Mouse (Mus musculus) erythroblast, embryonic 14.5 days (primary cell): ENCODE results near the gene 9930104L06Rik. TPM values are rescaled to one million over a fixed set of nuclear protein-coding genes. Genes with fewer than 3 reads are reported as not detected.

ENCODE experiments used
- H3K27me3 ChIP-seq: 2 replicates; pipeline ENCODE4 v1.6.1; 2012; ENCODE audit warnings: inconsistent platforms; ENCODE audit not compliant: control insufficient read depth
- H3K36me3 ChIP-seq: 2 replicates; pipeline ENCODE4 v1.6.1; 2012; ENCODE audit warnings: mild to moderate bottlenecking, inconsistent platforms; ENCODE audit not compliant: control insufficient read depth
- H3K4me1 ChIP-seq: 2 replicates; pipeline ENCODE4 v1.6.1; 2012; ENCODE audit warnings: inconsistent platforms; ENCODE audit not compliant: control insufficient read depth
- H3K4me3 ChIP-seq: replicated peaks from 2 replicates; pipeline ENCODE3; 2012; ENCODE audit warnings: moderate library complexity, mild to moderate bottlenecking, inconsistent platforms
- H3K9me3 ChIP-seq: 2 replicates; pipeline ENCODE4 v1.6.1; 2012; ENCODE audit warnings: low read length, inconsistent platforms, mixed read lengths; ENCODE audit not compliant: control insufficient read depth
- GATA1 ChIP-seq: IDR thresholded peaks from 2 replicates; pipeline ENCODE4 v1.6.1; 2012; ENCODE audit warnings: low read length, inconsistent platforms, mixed read lengths
- TAL1 ChIP-seq: IDR thresholded peaks from 3 replicates; pipeline ENCODE4 v1.6.1; 2012; ENCODE audit warnings: low read length, inconsistent platforms, mixed read lengths
- polyA plus RNA-seq: library from polyadenylated mRNA; stranded (reverse); fragments of >175 nt; gene quantifications from 2 replicates; pipeline ENCODE4 v1.2.3, GENCODE M21; 2012

The 9930104L06Rik gene
- 0.52 and 0.61 TPM in 2 replicates for polyA plus RNA-seq

GRCm38 (mm10) chr4:124936613-124937471, at the start of gene 9930104L06Rik:
9930104L06Rik (plus strand) TSS chr4:124937048.
- Histone ChIP-seq H3K4me3 (peak within 1 kb of the TSS; percentile 70), H3K9me3 (no peaks in the 10 kb centered on the region), H3K27me3 (no peaks in the 10 kb centered on the region), H3K4me1 (peaks cover 26% of the 10 kb centered on the region), H3K36me3 (peaks cover 44% of the 10 kb centered on the region)
- TF ChIP-seq GATA1, result no peak
- TF ChIP-seq TAL1, result no peak

GRCm38 (mm10) chr4:124888702-124889101, 48.1 kb upstream of the 9930104L06Rik start:
- H3K4me1 ChIP-seq, result no peaks in the 10 kb centered on the region
- H3K36me3 ChIP-seq, result no peaks in the 10 kb centered on the region
- H3K9me3 ChIP-seq, result no peaks in the 10 kb centered on the region
- no peak for TF ChIP-seq TAL1
- TF ChIP-seq GATA1, result no peak
- H3K27me3 ChIP-seq, result peaks cover 46% of the 10 kb centered on the region
- no peak overlapping the region for H3K4me3 ChIP-seq

GRCm38 (mm10) chr4:124889935-124890334, 46.9 kb upstream of the 9930104L06Rik start:
- TF ChIP-seq GATA1 (no peak), TAL1 (no peak)
- Histone ChIP-seq H3K9me3 (no peaks in the 10 kb centered on the region; the same call in 1 of the 2 replicates), H3K4me3 (no peak overlapping the region), H3K36me3 (no peaks in the 10 kb centered on the region), H3K4me1 (no peaks in the 10 kb centered on the region), H3K27me3 (peaks cover 51% of the 10 kb centered on the region)

- Histone ChIP-seq H3K9me3 (no peaks in the 10 kb centered on the region; the same call in 1 of the 2 replicates), H3K27me3 (peaks cover 54% of the 10 kb centered on the region), H3K36me3 (no peaks in the 10 kb centered on the region), H3K4me1 (no peaks in the 10 kb centered on the region), H3K4me3 (no peak overlapping the region)
- TF ChIP-seq TAL1 (no peak), GATA1 (no peak)
Measured at GRCm38 (mm10) chr4:124890831-124891230, 46.0 kb upstream of the 9930104L06Rik start.

GRCm38 (mm10) chr4:124893769-124894168, 43.1 kb upstream of the 9930104L06Rik start:
- Histone ChIP-seq H3K9me3 (no peaks in the 10 kb centered on the region; the same call in 1 of the 2 replicates), H3K27me3 (peaks cover 62% of the 10 kb centered on the region), H3K4me1 (no peaks in the 10 kb centered on the region), H3K4me3 (no peak overlapping the region), H3K36me3 (no peaks in the 10 kb centered on the region)
- TF ChIP-seq TAL1 (no peak), GATA1 (no peak)

GRCm38 (mm10) chr4:124894508-124895428, 42.1 kb upstream of the 9930104L06Rik start:
- H3K4me3 ChIP-seq, result no peak overlapping the region
- no peaks in the 10 kb centered on the region; the same call in 1 of the 2 replicates for H3K9me3 ChIP-seq
- H3K36me3 ChIP-seq, result no peaks in the 10 kb centered on the region
- TF ChIP-seq TAL1 (no peak), GATA1 (no peak)
- peaks cover 60% of the 10 kb centered on the region for H3K27me3 ChIP-seq
- H3K4me1 ChIP-seq, result peaks cover 4% of the 10 kb centered on the region

GRCm38 (mm10) chr4:124898428-124898827, 38.4 kb upstream of the 9930104L06Rik start:
- Histone ChIP-seq H3K4me3 (no peak overlapping the region), H3K9me3 (no peaks in the 10 kb centered on the region; the same call in 1 of the 2 replicates), H3K36me3 (no peaks in the 10 kb centered on the region), H3K4me1 (peaks cover 9% of the 10 kb centered on the region), H3K27me3 (peaks cover 47% of the 10 kb centered on the region)
- TF ChIP-seq GATA1 (no peak), TAL1 (no peak)

GRCm38 (mm10) chr4:124899906-124900305, 36.9 kb upstream of the 9930104L06Rik start:
- no peak for TF ChIP-seq GATA1
- no peak for TF ChIP-seq TAL1
- H3K36me3 ChIP-seq, result no peaks in the 10 kb centered on the region
- peaks cover 40% of the 10 kb centered on the region for H3K27me3 ChIP-seq
- no peak overlapping the region for H3K4me3 ChIP-seq
- H3K9me3 ChIP-seq, result no peaks in the 10 kb centered on the region
- peaks cover 9% of the 10 kb centered on the region for H3K4me1 ChIP-seq

GRCm38 (mm10) chr4:124905417-124905816, 31.4 kb upstream of the 9930104L06Rik start:
- no peak for TF ChIP-seq GATA1
- TF ChIP-seq TAL1, result no peak

More at GRCm38 (mm10) chr4:124905417-124905816, 31.4 kb upstream of the 9930104L06Rik start:
- Histone ChIP-seq H3K27me3 (peaks cover 21% of the 10 kb centered on the region), H3K4me3 (no peak overlapping the region), H3K9me3 (no peaks in the 10 kb centered on the region; the same call in 1 of the 2 replicates), H3K36me3 (no peaks in the 10 kb centered on the region), H3K4me1 (peaks cover 2% of the 10 kb centered on the region)
